Mouse (Mus musculus): ENCODE results near the gene Gale. TPM values are rescaled to one million over a fixed set of nuclear protein-coding genes. Genes with fewer than 3 reads are reported as not detected.

The Gale gene
- polyA plus RNA-seq (2012; rRNA removed): 37.0 and 38.4 TPM in 2 replicates

DNA sequence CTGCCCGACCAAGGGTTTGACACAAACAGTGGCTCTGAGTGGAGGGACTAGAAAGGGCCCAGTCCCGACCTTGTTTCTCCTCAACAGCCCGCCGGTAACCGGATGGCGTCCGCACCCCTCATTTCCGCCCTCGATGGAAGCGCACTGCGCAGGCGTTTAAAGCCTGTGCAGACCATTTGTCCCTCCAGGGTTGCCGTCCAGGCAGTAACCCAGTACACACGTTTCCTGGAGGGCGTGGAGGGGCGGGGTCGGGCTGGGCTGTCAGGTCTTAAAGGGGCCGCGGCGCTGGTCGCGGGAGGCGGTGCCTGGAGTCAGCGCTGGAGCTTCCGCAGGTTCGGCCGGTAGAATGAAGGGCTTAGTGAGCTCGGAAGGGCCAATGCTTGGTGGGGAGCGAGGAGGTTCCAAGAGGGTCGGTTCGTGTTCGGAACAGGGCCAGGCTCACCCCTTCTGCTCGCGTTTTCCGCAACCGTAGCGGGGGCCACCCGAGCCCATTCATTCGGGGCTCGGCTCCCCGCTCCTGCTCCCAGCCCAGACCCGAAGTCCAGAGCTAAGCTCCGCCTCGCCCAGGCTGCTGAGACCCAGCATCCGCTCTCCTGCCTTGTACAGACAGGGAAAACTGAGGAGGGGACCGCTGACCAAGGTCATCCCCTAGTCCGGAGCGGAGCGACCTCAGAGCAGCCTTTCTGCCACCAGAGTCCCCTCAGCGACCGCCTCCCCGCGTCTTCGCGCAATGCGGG lies at the start of gene Gale:
Gene Gale (plus strand): TSS at position 271 of the 737 bp plus-strand sequence.
- peak; percentile 96 for TF ChIP-seq POLR2A (IDR thresholded peaks at IDR 0.05; ENCODE audit: control insufficient read depth, extremely low read depth, insufficient read depth, low read length, poor library complexity)
- peak; percentile 18; the same call in 1 of the 2 replicates for TF ChIP-seq CTCF (IDR thresholded peaks at IDR 0.05; ENCODE audit: borderline replicate concordance, control insufficient read depth, extremely low read depth, insufficient read depth, low read length, poor library complexity)
- Histone ChIP-seq H3K4me1 (replicated peaks; ENCODE audit: control insufficient read depth, insufficient read depth, low read length) (peaks cover 11% of the 10 kb centered on the region), H3K4me3 (ENCODE audit: control insufficient read depth, insufficient read depth, low read length) (peak within 1 kb of the TSS; percentile 78), H3K27ac (ENCODE audit: control insufficient read depth, insufficient read depth, low read length) (peak within 1 kb of the TSS; percentile 83), H3K36me3 (ENCODE audit: control insufficient read depth, insufficient read depth, low read length) (peaks cover 17% of the 10 kb centered on the region), H3K27me3 (ENCODE audit: control insufficient read depth, insufficient read depth, low read length) (no peaks in the 10 kb centered on the region)
- peak; percentile 95 for DNase-seq
- under 1% methylated on average over 56 of the region's 56 CpGs for WGBS

DNA sequence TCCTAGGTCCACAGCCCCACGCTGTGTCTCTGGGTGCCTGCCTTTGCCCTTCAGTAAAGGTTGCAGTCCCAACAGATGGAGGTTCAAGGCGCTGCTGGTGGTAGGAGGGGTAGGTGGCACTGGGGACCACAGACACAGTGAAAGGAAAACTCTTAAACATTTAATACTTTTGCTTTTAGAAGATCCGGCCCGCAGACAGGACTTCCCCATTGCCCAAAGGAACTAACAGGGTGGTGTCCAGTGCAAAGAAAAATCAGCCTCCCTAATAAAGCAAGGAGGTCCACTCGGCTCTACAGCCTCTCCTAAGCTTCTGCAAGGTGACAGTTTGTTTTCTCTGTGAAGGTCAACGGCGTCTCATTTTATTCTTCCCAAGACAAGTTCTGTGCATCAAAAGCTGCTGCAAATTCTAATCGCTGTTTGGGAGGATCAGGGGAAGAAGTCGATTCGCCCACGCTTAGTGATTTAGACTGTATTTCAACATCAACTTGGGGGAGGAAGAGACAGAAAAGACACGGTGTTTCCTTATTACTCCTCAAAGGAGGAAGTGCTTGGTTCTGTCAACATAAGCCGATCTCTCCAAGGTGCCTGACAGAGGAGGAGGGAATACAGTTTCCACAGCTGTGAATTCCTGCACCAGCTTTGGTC lies 44.8 kb upstream of the Gale start:
- H3K4me3 ChIP-seq (ENCODE audit: control insufficient read depth, insufficient read depth, low read length): no peak overlapping the region
- no peak for DNase-seq

DNA sequence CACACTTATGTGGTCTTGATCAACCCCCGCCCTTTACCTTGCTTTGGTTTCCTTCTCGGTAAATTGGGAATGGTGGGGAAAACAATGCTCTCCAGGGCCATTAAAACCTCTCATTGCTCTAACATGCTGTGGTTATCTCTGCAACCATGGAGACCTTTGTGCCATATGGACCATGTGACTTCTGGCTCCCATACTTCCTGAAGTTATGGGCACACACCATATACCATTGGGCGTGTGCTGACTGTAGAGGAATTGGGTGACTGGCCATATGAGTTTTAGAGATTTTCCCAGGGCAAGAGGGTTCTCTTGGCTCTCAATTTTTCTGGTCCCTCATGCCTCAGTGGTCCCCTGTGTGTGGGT lies 44.3 kb upstream of the Gale start:
- Histone ChIP-seq H3K27me3 (ENCODE audit: control insufficient read depth, insufficient read depth, low read length) (no peaks in the 10 kb centered on the region), H3K4me1 (replicated peaks; ENCODE audit: control insufficient read depth, insufficient read depth, low read length) (peaks cover 8% of the 10 kb centered on the region), H3K27ac (ENCODE audit: control insufficient read depth, insufficient read depth, low read length) (no peak overlapping the region), H3K4me3 (ENCODE audit: control insufficient read depth, insufficient read depth, low read length) (no peak overlapping the region), H3K36me3 (ENCODE audit: control insufficient read depth, insufficient read depth, low read length) (no peaks in the 10 kb centered on the region; the same call in 1 of the 2 replicates)
- no peak for TF ChIP-seq CTCF (IDR thresholded peaks at IDR 0.05; ENCODE audit: borderline replicate concordance, control insufficient read depth, extremely low read depth, insufficient read depth, low read length, poor library complexity)
- no peak for TF ChIP-seq POLR2A (IDR thresholded peaks at IDR 0.05; ENCODE audit: control insufficient read depth, extremely low read depth, insufficient read depth, low read length, poor library complexity)
- WGBS: 85% methylated on average over 3 of the region's 3 CpGs
- no peak for DNase-seq

More for the DNA sequence above, 44.8 kb upstream of the Gale start:
- no peaks in the 10 kb centered on the region for H3K27me3 ChIP-seq (ENCODE audit: control insufficient read depth, insufficient read depth, low read length)
- TF ChIP-seq POLR2A (IDR thresholded peaks at IDR 0.05; ENCODE audit: control insufficient read depth, extremely low read depth, insufficient read depth, low read length, poor library complexity) (no peak), CTCF (IDR thresholded peaks at IDR 0.05; ENCODE audit: borderline replicate concordance, control insufficient read depth, extremely low read depth, insufficient read depth, low read length, poor library complexity) (no peak)
- H3K27ac ChIP-seq (ENCODE audit: control insufficient read depth, insufficient read depth, low read length): no peak overlapping the region
- peaks cover 8% of the 10 kb centered on the region for H3K4me1 ChIP-seq (replicated peaks; ENCODE audit: control insufficient read depth, insufficient read depth, low read length)
- no peaks in the 10 kb centered on the region; the same call in 1 of the 2 replicates for H3K36me3 ChIP-seq (ENCODE audit: control insufficient read depth, insufficient read depth, low read length)
- 27% methylated on average over 13 of the region's 13 CpGs for WGBS

DNA sequence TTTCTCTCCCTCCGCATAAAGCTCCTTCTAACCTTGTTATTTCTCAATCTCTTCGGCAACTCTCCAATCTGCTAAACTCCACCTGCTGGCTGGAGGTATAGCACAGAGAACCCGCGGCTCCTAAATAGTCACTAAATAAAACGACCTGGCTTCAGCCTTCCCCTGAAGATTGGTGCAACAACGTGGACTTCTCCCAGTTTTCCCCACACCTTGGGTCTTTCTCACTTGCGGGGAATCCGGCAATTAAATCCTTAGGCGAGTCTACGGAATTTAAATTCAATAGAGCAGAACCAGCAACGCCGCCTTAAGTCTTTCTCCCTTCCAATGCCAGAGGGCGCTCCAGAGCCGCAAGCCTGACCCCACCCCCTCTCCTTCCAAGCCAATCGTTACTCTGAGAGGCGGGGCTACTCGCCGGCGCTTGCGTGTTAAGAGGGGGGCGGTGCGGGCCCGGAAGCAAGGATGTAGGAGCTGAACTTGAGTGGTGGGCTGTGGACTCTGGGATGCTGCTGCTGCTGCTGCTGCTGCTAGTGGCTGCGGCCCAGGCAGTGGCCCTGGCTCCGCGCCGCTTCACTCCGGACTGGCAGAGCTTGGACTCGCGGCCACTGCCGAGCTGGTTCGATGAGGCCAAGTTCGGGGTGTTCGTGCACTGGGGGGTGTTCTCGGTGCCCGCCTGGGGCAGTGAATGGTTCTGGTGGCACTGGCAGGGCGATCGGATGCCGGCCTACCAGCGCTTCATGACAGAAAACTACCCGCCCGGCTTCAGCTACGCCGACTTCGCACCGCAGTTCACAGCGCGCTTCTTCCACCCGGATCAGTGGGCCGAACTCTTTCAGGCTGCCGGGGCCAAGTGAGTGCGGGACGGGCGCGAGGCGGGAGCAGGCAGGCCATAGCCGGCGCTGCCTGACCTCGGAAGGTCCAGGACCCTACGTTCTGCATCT lies 43.0 kb upstream of the Gale start, which contains the start of gene Fuca1:
Gene Fuca1 (plus strand): TSS at position 432 of the 938 bp plus-strand sequence.
- peak within 1 kb of the TSS; percentile 85 for H3K4me3 ChIP-seq (ENCODE audit: control insufficient read depth, insufficient read depth, low read length)
- 1% methylated on average over 60 of the region's 60 CpGs for WGBS

DNA sequence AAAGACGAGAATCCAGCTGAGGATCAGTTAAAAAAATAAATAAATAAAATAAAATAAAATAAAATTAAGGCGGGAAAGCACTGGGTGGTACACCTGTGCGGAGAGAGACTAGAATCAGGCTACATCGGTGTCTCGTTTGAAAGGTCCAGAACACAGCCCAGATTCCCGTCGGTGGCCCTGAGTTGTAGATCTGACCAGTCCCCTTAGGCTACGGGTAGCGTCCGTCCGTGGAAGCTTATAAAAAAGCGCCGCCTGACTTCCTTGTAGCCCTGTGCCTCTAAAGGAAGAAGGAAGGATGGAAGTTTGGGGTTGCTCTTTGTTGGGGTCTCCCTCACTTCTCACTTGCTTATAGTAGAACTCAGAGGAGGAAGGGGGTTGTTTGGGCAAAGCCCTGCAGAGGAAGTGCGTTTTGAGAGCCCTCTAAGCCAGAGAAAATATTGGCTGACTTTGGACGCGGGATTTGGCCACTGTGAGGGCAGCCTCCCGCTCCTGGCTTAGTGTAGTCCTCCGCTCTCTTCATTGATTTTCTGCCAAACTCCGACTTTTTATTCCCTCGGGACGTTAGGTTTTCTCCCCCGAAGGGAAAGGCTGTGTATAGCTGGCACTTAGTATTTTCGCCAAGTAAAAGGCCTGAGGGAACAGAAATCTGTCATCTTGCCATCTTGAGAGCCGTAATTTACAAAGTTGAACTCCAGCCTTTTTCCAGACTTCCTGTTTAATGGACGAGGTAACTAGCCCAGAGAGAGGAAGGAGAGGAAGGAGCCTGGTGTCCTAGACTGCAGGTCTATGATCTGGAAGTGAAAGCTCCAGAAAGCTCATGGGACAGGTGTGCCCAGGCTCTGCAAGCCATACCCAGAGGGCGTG lies 42.0 kb upstream of the Gale start:
- 8% methylated on average over 26 of the region's 26 CpGs for WGBS
- peaks cover 8% of the 10 kb centered on the region for H3K4me1 ChIP-seq (replicated peaks; ENCODE audit: control insufficient read depth, insufficient read depth, low read length)
- H3K27me3 ChIP-seq (ENCODE audit: control insufficient read depth, insufficient read depth, low read length): no peaks in the 10 kb centered on the region
- peak overlapping the region; percentile 85 for H3K4me3 ChIP-seq (ENCODE audit: control insufficient read depth, insufficient read depth, low read length)
- no peak for DNase-seq
- no peaks in the 10 kb centered on the region; the same call in 1 of the 2 replicates for H3K36me3 ChIP-seq (ENCODE audit: control insufficient read depth, insufficient read depth, low read length)
- TF ChIP-seq CTCF (IDR thresholded peaks at IDR 0.05; ENCODE audit: borderline replicate concordance, control insufficient read depth, extremely low read depth, insufficient read depth, low read length, poor library complexity) (no peak), POLR2A (IDR thresholded peaks at IDR 0.05; ENCODE audit: control insufficient read depth, extremely low read depth, insufficient read depth, low read length, poor library complexity) (no peak)
- H3K27ac ChIP-seq (ENCODE audit: control insufficient read depth, insufficient read depth, low read length): peak overlapping the region; percentile 43; the same call in 1 of the 2 replicates

More for the DNA sequence above, 43.0 kb upstream of the Gale start, which contains the start of gene Fuca1:
- Histone ChIP-seq H3K27ac (ENCODE audit: control insufficient read depth, insufficient read depth, low read length) (peak within 1 kb of the TSS; percentile 43; the same call in 1 of the 2 replicates), H3K27me3 (ENCODE audit: control insufficient read depth, insufficient read depth, low read length) (no peaks in the 10 kb centered on the region), H3K4me1 (replicated peaks; ENCODE audit: control insufficient read depth, insufficient read depth, low read length) (peaks cover 8% of the 10 kb centered on the region), H3K36me3 (ENCODE audit: control insufficient read depth, insufficient read depth, low read length) (no peaks in the 10 kb centered on the region; the same call in 1 of the 2 replicates)
- peak; percentile 98 for DNase-seq
- TF ChIP-seq CTCF (IDR thresholded peaks at IDR 0.05; ENCODE audit: borderline replicate concordance, control insufficient read depth, extremely low read depth, insufficient read depth, low read length, poor library complexity) (peak; percentile 84), POLR2A (IDR thresholded peaks at IDR 0.05; ENCODE audit: control insufficient read depth, extremely low read depth, insufficient read depth, low read length, poor library complexity) (peak; percentile 58; the same call in 1 of the 2 replicates)

All from thymus, adult 2 months (tissue).